Mouse (Mus musculus) midbrain, embryonic 10.5 days (tissue): ENCODE results near the gene Tpr. TPM values are rescaled to one million over a fixed set of nuclear protein-coding genes. Genes with fewer than 3 reads are reported as not detected.

Experiments
- DNase-seq: peaks from one replicate; pipeline ENCODE4 v3.0.0-alpha.2; 2017; ENCODE audit warnings: low spot score
- H3K27ac ChIP-seq: fragments of 300-500 bp; sonication (generic); replicated peaks from 2 replicates; pipeline ENCODE4 v1.5.1; 2016; ENCODE audit warnings: mild to moderate bottlenecking
- H3K27me3 ChIP-seq: fragments of 300-500 bp; sonication (generic); 2 replicates; pipeline ENCODE4 v1.6.1; 2016; ENCODE audit warnings: low read depth, mild to moderate bottlenecking; ENCODE audit not compliant: poor library complexity, severe bottlenecking
- H3K36me3 ChIP-seq: fragments of 300-500 bp; sonication (generic); 2 replicates; pipeline ENCODE4 v1.6.1; 2016; ENCODE audit warnings: mild to moderate bottlenecking, moderate library complexity
- H3K4me1 ChIP-seq: fragments of 300-500 bp; sonication (generic); 2 replicates; pipeline ENCODE4 v1.6.1; 2016
- H3K4me3 ChIP-seq: fragments of 300-500 bp; sonication (generic); 2 replicates; pipeline ENCODE4 v1.5.1; 2016; ENCODE audit warnings: mild to moderate bottlenecking, moderate library complexity
- H3K9me3 ChIP-seq: fragments of 300-500 bp; sonication (generic); replicated peaks from 2 replicates; pipeline ENCODE4 v1.6.1; 2016; ENCODE audit warnings: mild to moderate bottlenecking
- WGBS: fragments of 180-500 bp; shearing (Covaris S2); methylation state at CpG from one replicate; pipeline ENCODE4 v1.1.7; 2016; 5-methylcytosine and 5-hydroxymethylcytosine counted together
- polyA plus RNA-seq: library from polyadenylated mRNA; unstranded; fragments of >200 nt; fragmentation: Nextera tagmentation; extraction: Ambion mirVana; gene quantifications from 2 replicates; pipeline ENCODE4 v1.2.1, GENCODE M21; 2016

The Tpr gene
- polyA plus RNA-seq, 1 experiment from 2014 or later: 170 TPM

DNA sequence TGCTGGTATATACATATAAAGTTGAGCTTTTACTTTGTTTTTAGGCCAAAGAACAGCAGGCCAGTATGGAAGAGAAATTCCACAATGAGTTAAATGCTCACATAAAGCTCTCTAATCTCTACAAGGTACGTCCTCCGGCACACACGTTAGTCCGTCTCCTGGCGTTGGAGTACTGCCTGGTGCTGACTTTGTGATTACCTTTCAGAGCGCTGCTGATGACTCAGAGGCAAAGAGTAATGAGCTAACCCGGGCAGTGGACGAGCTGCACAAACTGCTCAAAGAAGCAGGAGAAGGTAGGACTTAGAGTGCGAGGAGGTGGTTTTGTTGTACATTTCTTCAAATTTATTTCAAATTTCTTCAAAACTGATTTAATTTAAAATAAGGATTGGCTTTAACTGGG, 14.6 kb downstream of the Tpr start:
- H3K4me1 ChIP-seq: no peaks in the 10 kb centered on the region
- H3K27ac ChIP-seq: no peak overlapping the region
- DNase-seq: no peak
- H3K36me3 ChIP-seq: peaks cover 97% of the 10 kb centered on the region
- 95% methylated on average over 9 of the region's 9 CpGs for WGBS
- no peak overlapping the region for H3K4me3 ChIP-seq
- H3K27me3 ChIP-seq: no peaks in the 10 kb centered on the region
- H3K9me3 ChIP-seq: no peaks in the 10 kb centered on the region

DNA sequence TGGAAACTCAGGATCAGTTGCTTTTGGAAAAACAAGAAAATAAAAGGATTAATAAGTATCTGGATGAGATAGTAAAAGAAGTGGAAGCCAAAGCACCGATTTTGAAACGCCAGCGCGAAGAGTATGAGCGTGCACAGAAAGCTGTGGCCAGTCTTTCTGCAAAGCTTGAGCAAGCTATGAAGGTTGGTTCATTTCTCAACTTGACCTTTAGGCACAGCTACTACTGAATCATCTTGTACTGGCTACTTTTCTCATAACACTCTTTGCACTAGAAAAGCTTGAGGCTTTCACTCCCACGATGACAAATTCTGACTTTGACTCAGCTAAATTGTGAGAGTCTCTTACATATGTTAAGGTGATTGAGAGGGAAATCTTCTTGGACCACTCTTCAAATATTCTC, 17.4 kb downstream of the Tpr start:
- DNase-seq: no peak
- Histone ChIP-seq H3K4me3 (no peak overlapping the region), H3K27me3 (no peaks in the 10 kb centered on the region), H3K27ac (no peak overlapping the region), H3K9me3 (no peaks in the 10 kb centered on the region), H3K4me1 (no peaks in the 10 kb centered on the region), H3K36me3 (peaks cover 98% of the 10 kb centered on the region)
- WGBS: 95% methylated on average over 6 of the region's 6 CpGs

DNA sequence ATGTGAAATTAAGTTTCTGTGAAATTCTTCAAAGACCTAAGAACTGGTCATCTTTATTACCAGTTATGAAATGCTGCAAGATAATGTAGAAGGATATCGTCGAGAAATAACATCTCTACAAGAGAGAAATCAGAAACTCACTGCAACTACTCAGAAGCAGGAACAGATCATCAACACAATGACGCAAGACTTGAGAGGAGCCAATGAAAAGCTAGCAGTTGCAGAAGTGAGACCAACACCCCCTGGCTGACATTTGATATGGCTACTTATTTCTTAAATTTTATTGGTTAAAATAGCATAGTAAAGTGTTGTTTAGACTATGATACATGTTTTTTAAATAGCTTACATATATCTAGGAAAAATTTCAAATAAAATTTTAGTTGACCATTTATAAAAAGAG, 23.4 kb downstream of the Tpr start:
- Histone ChIP-seq H3K9me3 (no peaks in the 10 kb centered on the region), H3K36me3 (peaks cover 97% of the 10 kb centered on the region), H3K27ac (no peak overlapping the region), H3K4me3 (no peak overlapping the region), H3K4me1 (no peaks in the 10 kb centered on the region), H3K27me3 (no peaks in the 10 kb centered on the region)
- DNase-seq: no peak
- WGBS: 94% methylated on average over 3 of the region's 3 CpGs

DNA sequence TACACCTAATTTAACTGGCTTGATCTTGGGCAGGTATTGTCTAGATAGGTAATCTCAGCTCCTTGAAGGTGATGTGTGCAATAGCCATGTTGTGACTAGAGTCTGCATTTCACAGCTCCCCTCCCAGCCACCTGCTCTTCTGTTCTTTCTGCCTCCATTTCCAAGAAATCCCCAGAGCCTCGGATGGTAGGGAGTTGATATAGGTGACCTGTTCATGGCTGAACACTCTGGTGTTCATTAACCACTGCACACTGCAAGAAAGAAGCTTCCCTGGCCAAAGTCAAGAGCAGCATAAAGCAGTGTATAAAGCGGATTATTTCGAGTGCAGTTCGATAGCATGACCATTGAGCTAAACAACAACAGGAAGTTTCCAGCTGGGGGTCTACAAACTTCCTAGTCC, 25.8 kb downstream of the Tpr start:
- WGBS: 95% methylated on average over 4 of the region's 4 CpGs
- Histone ChIP-seq H3K36me3 (peaks cover 98% of the 10 kb centered on the region), H3K27me3 (no peaks in the 10 kb centered on the region), H3K4me3 (no peak overlapping the region), H3K27ac (no peak overlapping the region), H3K4me1 (no peaks in the 10 kb centered on the region), H3K9me3 (no peaks in the 10 kb centered on the region)
- DNase-seq: no peak

DNA sequence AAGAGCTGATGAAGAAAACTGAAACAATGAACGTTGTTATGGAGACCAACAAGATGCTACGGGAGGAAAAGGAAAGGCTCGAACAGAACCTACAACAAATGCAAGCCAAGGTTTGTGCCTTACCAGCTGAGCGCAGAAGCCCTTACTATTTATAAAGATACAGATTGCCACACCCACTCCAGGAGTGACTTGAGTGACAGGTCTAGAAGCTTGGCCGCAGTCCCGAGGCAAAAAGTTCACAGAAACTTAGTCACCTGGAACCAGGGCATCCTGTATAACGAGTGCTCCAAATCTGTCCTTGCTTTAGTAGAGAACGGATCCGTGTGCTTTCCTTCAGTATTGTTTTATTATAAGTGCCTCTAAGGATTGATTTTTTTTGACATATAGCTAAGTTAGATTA, 33.0 kb downstream of the Tpr start:
- DNase-seq: no peak
- 90% methylated on average over 9 of the region's 9 CpGs for WGBS
- peaks cover 98% of the 10 kb centered on the region for H3K36me3 ChIP-seq

DNA sequence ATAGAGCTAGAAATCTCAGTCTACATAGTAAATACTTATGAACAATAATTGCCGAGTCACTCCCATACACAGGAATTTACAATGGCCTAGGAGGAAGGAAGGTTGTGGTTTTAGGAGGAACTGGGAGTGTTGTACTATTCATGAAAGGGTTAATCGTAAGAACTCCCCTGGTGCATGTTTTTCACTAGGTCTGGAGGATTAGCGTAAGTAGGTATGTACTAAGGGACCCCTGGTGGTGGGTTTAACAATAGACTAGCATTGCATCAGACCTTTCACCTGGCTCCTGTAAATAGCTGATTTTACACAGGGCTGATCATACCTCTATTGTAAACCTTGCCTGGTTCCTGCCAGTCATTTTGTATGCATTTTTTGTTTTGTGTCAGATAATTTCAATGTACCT, 33.6 kb downstream of the Tpr start:
- Histone ChIP-seq H3K9me3 (no peaks in the 10 kb centered on the region), H3K4me3 (no peak overlapping the region), H3K27ac (no peak overlapping the region), H3K36me3 (peaks cover 100% of the 10 kb centered on the region), H3K27me3 (no peaks in the 10 kb centered on the region), H3K4me1 (no peaks in the 10 kb centered on the region)
- no peak for DNase-seq
- 76% methylated on average over 3 of the region's 3 CpGs for WGBS

More for the DNA sequence above, 33.0 kb downstream of the Tpr start:
- Histone ChIP-seq H3K9me3 (no peaks in the 10 kb centered on the region), H3K4me3 (no peak overlapping the region), H3K4me1 (no peaks in the 10 kb centered on the region), H3K27me3 (no peaks in the 10 kb centered on the region), H3K27ac (no peak overlapping the region)

DNA sequence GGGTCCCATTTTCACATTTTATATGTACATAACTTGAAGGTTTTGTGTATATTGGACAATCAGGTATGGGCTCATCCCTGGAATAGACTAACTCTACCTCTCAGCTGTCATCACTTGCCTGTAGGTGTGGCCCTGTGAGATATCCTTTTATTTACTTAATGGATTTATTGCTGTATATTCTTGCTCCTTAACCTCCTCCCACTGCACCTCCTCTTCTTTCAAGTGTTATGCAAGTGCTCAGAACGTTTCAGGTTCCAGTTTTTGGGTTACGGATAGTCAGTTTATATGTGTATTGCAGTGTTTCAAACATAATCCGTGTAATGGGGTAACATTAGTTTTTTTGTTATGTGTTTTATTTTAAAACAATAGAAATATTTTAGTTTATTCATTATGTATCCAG, 46.0 kb downstream of the Tpr start:
- 96% methylated on average over 3 of the region's 3 CpGs for WGBS
- H3K9me3 ChIP-seq: no peaks in the 10 kb centered on the region
- no peaks in the 10 kb centered on the region for H3K4me1 ChIP-seq
- H3K27ac ChIP-seq: no peak overlapping the region
- no peaks in the 10 kb centered on the region for H3K27me3 ChIP-seq
- peaks cover 100% of the 10 kb centered on the region for H3K36me3 ChIP-seq
- no peak overlapping the region for H3K4me3 ChIP-seq
- no peak for DNase-seq

DNA sequence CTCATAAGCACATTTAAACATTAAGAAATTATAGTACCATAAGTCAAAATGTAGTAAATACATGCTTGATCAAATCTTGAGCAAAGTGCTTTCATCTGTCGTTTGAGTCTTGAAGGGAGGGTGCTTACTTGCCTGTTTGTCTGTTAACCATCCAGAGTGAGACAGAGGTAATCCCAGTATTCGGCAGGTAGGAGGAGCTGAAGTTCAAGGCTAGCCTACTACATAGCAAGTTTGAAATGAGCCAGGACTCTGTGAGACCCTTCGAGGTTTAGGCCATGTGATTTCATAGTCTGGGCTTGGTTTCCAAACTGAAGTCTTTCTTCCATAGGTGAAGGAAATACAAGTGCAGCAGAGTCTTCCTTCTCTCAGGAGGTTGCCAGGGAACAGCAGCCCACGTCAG, 49.1 kb downstream of the Tpr start:
- 86% methylated on average over 4 of the region's 4 CpGs for WGBS
- Histone ChIP-seq H3K36me3 (peaks cover 100% of the 10 kb centered on the region), H3K4me3 (no peak overlapping the region)

DNA sequence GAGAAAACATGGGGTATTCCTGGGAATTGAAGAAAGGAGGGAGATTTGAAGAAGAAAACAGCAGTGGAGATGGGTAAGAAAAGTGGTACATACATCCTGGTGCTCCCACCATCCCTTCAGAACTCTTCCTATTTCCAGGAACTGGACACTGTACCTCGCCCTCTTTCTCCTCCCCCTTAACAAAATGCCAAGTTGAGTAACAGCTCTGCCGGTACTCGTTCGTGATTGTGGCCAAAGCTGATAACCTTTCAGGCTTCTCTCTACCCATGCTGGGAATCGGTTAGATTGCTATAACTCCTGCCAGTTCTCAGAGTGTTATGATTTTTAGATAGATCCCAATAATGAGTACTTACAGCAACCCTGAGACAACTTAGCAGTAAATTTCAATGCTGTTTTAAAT, 66.3 kb downstream of the Tpr start:
- no peak overlapping the region for H3K4me3 ChIP-seq
- H3K36me3 ChIP-seq: no peaks in the 10 kb centered on the region
- H3K9me3 ChIP-seq: no peaks in the 10 kb centered on the region
- WGBS: 97% methylated on average over 5 of the region's 5 CpGs
- H3K27me3 ChIP-seq: no peaks in the 10 kb centered on the region
- DNase-seq: no peak
- no peaks in the 10 kb centered on the region for H3K4me1 ChIP-seq
- no peak overlapping the region for H3K27ac ChIP-seq

More for the DNA sequence above, 49.1 kb downstream of the Tpr start:
- no peaks in the 10 kb centered on the region for H3K9me3 ChIP-seq
- no peak overlapping the region for H3K27ac ChIP-seq
- no peaks in the 10 kb centered on the region for H3K4me1 ChIP-seq
- no peak for DNase-seq
- no peaks in the 10 kb centered on the region for H3K27me3 ChIP-seq

DNA sequence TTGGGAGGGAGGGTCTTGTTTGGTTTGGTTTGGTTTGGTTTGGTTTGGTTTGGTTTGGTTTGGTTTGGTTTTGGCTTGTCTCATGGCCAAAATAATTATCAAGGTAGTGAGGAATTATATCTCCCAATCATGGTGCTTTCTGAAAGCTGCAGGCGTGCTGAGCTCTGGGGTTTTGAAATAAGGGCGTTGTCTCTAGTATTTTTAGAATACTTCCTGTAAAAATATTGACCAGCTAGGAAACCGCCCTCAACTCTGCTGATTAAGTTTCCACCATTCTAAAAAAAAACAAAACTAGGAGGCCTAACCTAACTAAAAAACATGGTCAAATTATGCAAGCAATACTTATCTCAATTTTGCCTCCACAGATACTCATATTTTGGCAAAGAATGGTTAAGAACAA, 67.0 kb downstream of the Tpr start:
- 85% methylated on average over 3 of the region's 3 CpGs for WGBS
- Histone ChIP-seq H3K27ac (no peak overlapping the region), H3K36me3 (no peaks in the 10 kb centered on the region), H3K4me3 (no peak overlapping the region), H3K9me3 (no peaks in the 10 kb centered on the region), H3K27me3 (no peaks in the 10 kb centered on the region), H3K4me1 (no peaks in the 10 kb centered on the region)
- no peak for DNase-seq

DNA sequence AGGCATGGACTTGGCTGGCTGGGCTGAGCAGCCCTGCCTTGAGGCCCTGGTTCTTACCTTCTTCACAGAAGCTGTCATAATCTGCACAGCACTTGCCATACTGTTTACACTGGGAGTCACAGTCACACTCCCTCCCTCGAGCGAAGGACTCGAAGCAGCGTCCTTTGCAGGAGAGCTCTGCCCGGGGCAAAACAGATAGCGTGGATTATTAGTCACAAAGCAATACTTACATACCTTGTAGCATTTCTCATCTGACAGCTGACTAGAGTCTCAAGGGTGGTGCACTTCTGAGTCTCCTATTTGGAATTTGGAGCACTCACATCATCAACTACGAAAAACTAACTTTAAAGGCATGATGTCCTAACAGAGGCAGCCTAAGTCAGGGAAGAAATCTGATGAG, 68.0 kb downstream of the Tpr start:
- Histone ChIP-seq H3K4me3 (no peak overlapping the region), H3K27me3 (no peaks in the 10 kb centered on the region), H3K27ac (no peak overlapping the region), H3K36me3 (no peaks in the 10 kb centered on the region), H3K4me1 (no peaks in the 10 kb centered on the region), H3K9me3 (no peaks in the 10 kb centered on the region)
- DNase-seq: no peak
- WGBS: 82% methylated on average over 7 of the region's 7 CpGs

DNA sequence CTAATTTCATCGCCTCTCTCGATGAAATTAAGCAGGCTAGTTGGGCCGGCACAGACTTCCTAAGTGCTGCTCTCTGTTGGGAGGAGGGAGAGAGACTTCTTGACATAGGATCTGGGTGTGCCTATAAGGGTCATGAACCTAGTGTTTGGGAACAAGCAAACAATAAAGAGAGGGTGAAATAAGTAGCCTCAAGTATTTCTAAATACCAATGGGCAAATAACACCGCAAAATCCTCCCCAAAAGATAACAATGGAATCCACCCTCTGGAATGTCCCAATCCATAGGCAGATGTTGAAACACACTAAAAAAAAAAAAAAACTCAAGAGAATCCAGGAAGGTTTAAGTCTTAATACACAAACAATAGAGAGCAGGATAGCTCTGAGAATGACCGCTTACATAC, 70.4 kb downstream of the Tpr start:
- Histone ChIP-seq H3K36me3 (no peaks in the 10 kb centered on the region), H3K27me3 (no peaks in the 10 kb centered on the region), H3K27ac (no peak overlapping the region), H3K4me1 (no peaks in the 10 kb centered on the region), H3K9me3 (no peaks in the 10 kb centered on the region), H3K4me3 (no peak overlapping the region)
- no peak for DNase-seq
- WGBS: 70% methylated on average over 5 of the region's 5 CpGs

DNA sequence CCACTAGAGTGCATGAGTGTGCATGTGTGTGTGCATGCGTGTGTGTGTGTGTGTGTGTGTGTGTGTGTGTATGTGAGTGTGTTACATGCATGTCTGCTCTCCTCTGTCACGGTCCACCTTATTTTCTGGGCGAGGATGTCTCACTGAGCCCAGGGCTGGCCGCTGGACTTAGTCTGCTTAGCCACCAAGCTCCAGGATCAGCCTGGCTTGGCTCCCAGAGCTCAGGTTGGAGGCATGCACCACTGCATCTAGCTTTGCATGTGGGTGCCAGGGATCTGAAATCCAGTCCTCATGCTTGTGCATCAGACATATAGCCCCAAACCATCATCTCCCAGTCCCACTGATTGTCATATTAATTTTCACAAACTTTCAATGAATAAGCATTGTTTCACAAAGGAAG, 71.1 kb downstream of the Tpr start:
- Histone ChIP-seq H3K4me3 (no peak overlapping the region), H3K36me3 (no peaks in the 10 kb centered on the region), H3K27ac (no peak overlapping the region), H3K27me3 (no peaks in the 10 kb centered on the region), H3K4me1 (no peaks in the 10 kb centered on the region), H3K9me3 (no peaks in the 10 kb centered on the region)
- no peak for DNase-seq
- 79% methylated on average over 4 of the region's 4 CpGs for WGBS

DNA sequence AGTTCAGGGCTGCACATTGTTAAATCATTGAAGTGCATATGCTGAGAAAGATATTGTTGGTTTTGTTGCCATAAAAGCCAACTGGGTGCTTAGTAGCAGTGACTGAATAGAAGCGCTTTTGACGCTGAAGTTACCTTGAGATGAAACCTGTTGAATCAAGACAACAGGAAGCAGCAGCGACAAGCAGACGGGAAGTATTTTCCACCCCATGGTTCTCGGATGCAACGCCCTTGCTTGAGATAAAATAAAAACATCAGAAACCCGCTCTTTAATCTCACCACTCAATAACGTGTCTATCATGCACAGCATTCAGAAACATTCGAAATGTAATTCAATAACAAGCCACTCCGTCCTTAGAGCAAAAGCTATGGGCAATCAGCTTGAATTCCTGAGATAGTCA, 72.7 kb downstream of the Tpr start:
- no peak overlapping the region for H3K27ac ChIP-seq
- no peak overlapping the region for H3K4me3 ChIP-seq
- H3K9me3 ChIP-seq: no peaks in the 10 kb centered on the region
- no peak for DNase-seq
- WGBS: 89% methylated on average over 10 of the region's 10 CpGs
- H3K36me3 ChIP-seq: no peaks in the 10 kb centered on the region
- H3K27me3 ChIP-seq: no peaks in the 10 kb centered on the region
- H3K4me1 ChIP-seq: no peaks in the 10 kb centered on the region
